Mouse (Mus musculus) T-cell, adult 66 days (primary cell): ENCODE data around the gene Npepl1. TPM values are rescaled to one million over a fixed set of nuclear protein-coding genes. Genes with fewer than 3 reads are reported as not detected.

ENCODE experiments used
- total RNA-seq, 2 experiments: library from RNA; stranded (reverse); gene quantifications; 3 replicates in 1 of 2; 4 replicates in 1 of 2; pipeline ENCODE4 v1.2.4; 2023

Npepl1 gene
- total RNA-seq: 10 to 100 TPM; 88.7 to 93.9 TPM

GRCm38 (mm10) chr2:174109991-174110782, at the start of gene Npepl1:
Npepl1 (plus strand) TSS chr2:174110349.

GRCm38 (mm10) chr2:174075673-174076432, 34.3 kb upstream of the Npepl1 start, which contains the start of gene Stx16:
Stx16 (plus strand) TSS chr2:174076308.

Other genes with a start within 250 kb of the Npepl1 start
- gene Stx16, start 34.0 kb upstream of the Npepl1 start, total RNA-seq: 10 to 100 TPM; 58.9 to 79.2 TPM
- gene Gnas, start 174.0 kb downstream of the Npepl1 start, total RNA-seq: 100 to 1,000 TPM; 407 to 416 TPM
- under 1 TPM in 1 of 2 experiments, not detected in 1; 0.77 TPM for gene Gm20721, start 236.4 kb downstream of the Npepl1 start, total RNA-seq